Mouse (Mus musculus) ES-E14 (cell line): ENCODE data around the gene Pth1r. TPM values are rescaled to one million over a fixed set of nuclear protein-coding genes. Genes with fewer than 3 reads are reported as not detected.

ENCODE experiments used
- DNase-seq: peaks from one replicate; pipeline ENCODE4 v3.0.0-alpha.2; 2013; ENCODE audit warnings: low read depth, low spot score
- H3K27ac ChIP-seq: 2 replicates; pipeline ENCODE4 v1.5.1; 2012; ENCODE audit warnings: low read depth, mild to moderate bottlenecking, low read length, moderate library complexity, mixed read lengths; ENCODE audit not compliant: poor library complexity, insufficient read depth, severe bottlenecking
- H3K36me3 ChIP-seq: 2 replicates; pipeline ENCODE4 v1.6.1; 2012; ENCODE audit warnings: mild to moderate bottlenecking, low read length, moderate library complexity, mixed read lengths; ENCODE audit not compliant: control insufficient read depth, poor library complexity, insufficient read depth, severe bottlenecking
- H3K4me1 ChIP-seq, 2 experiments: fragments of 150-350 bp in 1 of 2; sonication (generic) in 1 of 2; 2 replicates each; pipeline ENCODE4 v1.6.1; 2012; ENCODE audit warnings: low read length in 2 of 2, mild to moderate bottlenecking in 1 of 2, mixed read lengths in 1 of 2; ENCODE audit not compliant: control insufficient read depth in 2 of 2, insufficient read depth in 2 of 2, poor library complexity in 1 of 2
- H3K4me3 ChIP-seq, 2 experiments: fragments of 150-350 bp in 1 of 2; sonication (generic) in 1 of 2; 2 replicates each; pipeline ENCODE4 v1.5.1; 2012; ENCODE audit warnings: low read length in 2 of 2, low read depth in 1 of 2, mild to moderate bottlenecking in 1 of 2, mixed read lengths in 1 of 2; ENCODE audit not compliant: insufficient read depth in 1 of 2, poor library complexity in 1 of 2, severe bottlenecking in 1 of 2
- H3K9ac ChIP-seq: 2 replicates; pipeline ENCODE4 v1.6.1; 2012; ENCODE audit warnings: low read depth, mild to moderate bottlenecking, low read length, mixed read lengths; ENCODE audit not compliant: poor library complexity, insufficient read depth, severe bottlenecking
- H3K9me3 ChIP-seq: fragments of 150-350 bp; sonication (generic); 2 replicates; pipeline ENCODE4 v1.6.1; 2012; ENCODE audit warnings: low read depth, mild to moderate bottlenecking, low read length; ENCODE audit not compliant: control insufficient read depth, insufficient read depth
- CHD2 ChIP-seq: IDR thresholded peaks from 2 replicates; pipeline ENCODE4 v1.6.1; 2014; ENCODE audit warnings: mild to moderate bottlenecking, low read depth, low read length, inconsistent platforms
- HCFC1 ChIP-seq: IDR thresholded peaks from 2 replicates; pipeline ENCODE4 v1.6.1; 2012; ENCODE audit warnings: low read length, inconsistent platforms, borderline replicate concordance; ENCODE audit not compliant: insufficient read depth
- MAFK ChIP-seq: IDR thresholded peaks from 2 replicates; pipeline ENCODE4 v1.6.1; 2014; ENCODE audit warnings: mild to moderate bottlenecking, low read depth, low read length, inconsistent platforms; ENCODE audit not compliant: insufficient read depth
- ZC3H11A ChIP-seq: IDR thresholded peaks from 2 replicates; pipeline ENCODE4 v1.6.1; 2012; ENCODE audit warnings: low read depth, mild to moderate bottlenecking, inconsistent platforms, low read length, borderline replicate concordance
- ZNF384 ChIP-seq: IDR thresholded peaks from 2 replicates; pipeline ENCODE4 v1.6.1; 2012; ENCODE audit warnings: low read depth, low read length, inconsistent platforms
- in situ Hi-C, 2 experiments: fragments of 600-800 bp; cut with MboI; formaldehyde crosslinking; loops; one replicate each; pipeline ENCODE4 v1.15.1; 2025; ENCODE audit warnings: low sequenced_read_pairs in 2 of 2, inconsistent platforms in 1 of 2; ENCODE audit not compliant: unreplicated experiment in 2 of 2
- total RNA-seq: library from RNA; depleted of rRNA; stranded (reverse); fragments of 300-350 nt; gene quantifications from 2 replicates; pipeline ENCODE4 v1.2.3, GENCODE M21; 2012

Gene Pth1r
- total RNA-seq, 1 experiment = 6.8 TPM

GRCm38 (mm10) chr9:110703951-110704350 lies 43.0 kb downstream of the Pth1r start:
- in situ Hi-C loops = no loop called here
- TF ChIP-seq HCFC1 (no peak), ZNF384 (no peak), CHD2 (no peak), ZC3H11A (no peak), MAFK (no peak)
- H3K4me1 ChIP-seq = no peaks in the 10 kb centered on the region
- no peak overlapping the region for H3K27ac ChIP-seq
- H3K9ac ChIP-seq = no peak overlapping the region
- no peaks in the 10 kb centered on the region; the same call in 1 of the 2 replicates for H3K36me3 ChIP-seq
- H3K9me3 ChIP-seq = no peaks in the 10 kb centered on the region
- no peak overlapping the region for H3K4me3 ChIP-seq
- no peak for DNase-seq

GRCm38 (mm10) chr9:110702848-110703247 lies 44.1 kb downstream of the Pth1r start:
- no peak overlapping the region for H3K4me3 ChIP-seq
- no peaks in the 10 kb centered on the region for H3K4me1 ChIP-seq
- in situ Hi-C loops = no loop called here
- DNase-seq = no peak
- no peak overlapping the region for H3K27ac ChIP-seq
- no peaks in the 10 kb centered on the region; the same call in 1 of the 2 replicates for H3K36me3 ChIP-seq
- H3K9ac ChIP-seq = no peak overlapping the region
- no peaks in the 10 kb centered on the region for H3K9me3 ChIP-seq
- no peak for TF ChIP-seq ZNF384
- no peak for TF ChIP-seq CHD2
- TF ChIP-seq MAFK = no peak
- no peak for TF ChIP-seq HCFC1
- TF ChIP-seq ZC3H11A = no peak

GRCm38 (mm10) chr9:110701114-110702032 lies 45.6 kb downstream of the Pth1r start:
- no peaks in the 10 kb centered on the region for H3K9me3 ChIP-seq
- no peak overlapping the region for H3K4me3 ChIP-seq
- no peak for DNase-seq
- in situ Hi-C loops = no loop called here
- H3K27ac ChIP-seq = no peak overlapping the region
- TF ChIP-seq CHD2 (no peak), ZC3H11A (no peak), ZNF384 (no peak), HCFC1 (no peak), MAFK (no peak)
- peaks cover 0 to 6% of the 10 kb centered on the region in 2 experiments; a peak in 1 of 4 replicates for H3K4me1 ChIP-seq
- H3K36me3 ChIP-seq = no peaks in the 10 kb centered on the region; the same call in 1 of the 2 replicates
- no peak overlapping the region for H3K9ac ChIP-seq

GRCm38 (mm10) chr9:110699574-110699973 lies 47.4 kb downstream of the Pth1r start:
- Histone ChIP-seq H3K36me3 (no peaks in the 10 kb centered on the region; the same call in 1 of the 2 replicates), H3K4me1 (peaks cover 0 to 6% of the 10 kb centered on the region in 2 experiments; a peak in 1 of 4 replicates), H3K9me3 (no peaks in the 10 kb centered on the region), H3K27ac (no peak overlapping the region), H3K4me3 (no peak overlapping the region), H3K9ac (no peak overlapping the region)
- TF ChIP-seq CHD2 = no peak
- no peak for TF ChIP-seq MAFK
- TF ChIP-seq HCFC1 = no peak
- TF ChIP-seq ZC3H11A = no peak
- TF ChIP-seq ZNF384 = no peak
- in situ Hi-C loops = no loop called here
- no peak for DNase-seq
